Mouse (Mus musculus): ENCODE measurements at regions not wholly inside any gene's neighbourhood (a gene's known extent, or its start where the extent isn't known, plus 50 kb on each side); places are given as distances from the start of the nearest gene placed in this dataset.

GRCm38 (mm10) chr2:115456372-115457022 lies 125.0 kb upstream of the BC052040 start:
- TF ChIP-seq CTCF (IDR thresholded peaks at IDR 0.05; ENCODE audit: borderline replicate concordance, control insufficient read depth, extremely low read depth, insufficient read depth, low read length, poor library complexity) (no peak), POLR2A (IDR thresholded peaks at IDR 0.05; ENCODE audit: control insufficient read depth, extremely low read depth, insufficient read depth, low read length, poor library complexity) (no peak)

All from thymus, adult 2 months (tissue).